Mouse (Mus musculus) adrenal gland, postnatal 4 days (tissue): ENCODE data around the gene Accsl. TPM values are rescaled to one million over a fixed set of nuclear protein-coding genes. Genes with fewer than 3 reads are reported as not detected.

Source experiments
- DNase-seq, 2 experiments: peaks; one replicate each; pipeline ENCODE4 v3.0.0; 2021 to 2022; ENCODE audit warnings: low spot score in 2 of 2, mixed read lengths in 2 of 2
- long read RNA-seq, 2 experiments: library from polyadenylated mRNA; stranded (forward); transcript quantifications; one replicate each; pipeline ENCODE4 v2.0.0; 2021
- total RNA-seq, 2 experiments: library from RNA; stranded (reverse); gene quantifications; 2 replicates each; pipeline ENCODE4 v1.2.3; 2021

Accsl gene
- under 1 TPM; 0.22 to 0.99 TPM for total RNA-seq
- long read RNA-seq, experiment 1, result 0 reads
- long read RNA-seq, experiment 2, partial matches to known transcripts, result 0 of 1 reads
- long read RNA-seq, experiment 2, other reads (novel, unspliced or antisense), result 1 of 1 reads

DNA sequence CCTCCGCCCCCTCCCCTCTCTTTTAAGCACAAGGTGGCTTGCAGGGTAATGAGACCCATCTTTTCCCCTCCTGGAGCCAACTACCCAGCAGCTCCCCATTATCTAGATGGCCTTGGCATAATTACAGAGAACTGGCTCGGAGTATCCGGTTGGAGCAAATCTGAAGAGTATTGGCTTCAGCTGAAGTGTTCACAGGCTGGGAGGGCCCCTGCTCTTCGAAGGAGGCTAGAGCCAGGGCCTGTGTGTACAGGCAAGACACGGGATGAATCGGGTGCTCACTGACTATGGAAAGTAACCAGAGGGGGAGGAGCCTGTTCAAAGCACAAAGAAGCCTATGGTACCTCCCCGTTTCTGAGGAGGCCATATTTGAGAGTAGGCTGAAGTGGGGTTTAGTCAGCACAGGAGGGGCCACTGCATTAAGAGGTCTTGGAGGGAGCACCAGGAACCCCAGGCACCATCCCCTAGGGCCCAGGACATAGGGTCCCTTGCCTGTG lies at the start of gene Accsl:
Gene Accsl, minus strand, starts transcription at position 51 of the 494 bp plus-strand sequence.
- no peak for DNase-seq

- no peak for DNase-seq
Measured at GRCm38 (mm10) chr2:93913552-93913951, 44.6 kb upstream of the Accsl start.

- DNase-seq, result no peak
Measured at GRCm38 (mm10) chr2:93911942-93912341, 43.0 kb upstream of the Accsl start.

GRCm38 (mm10) chr2:93909716-93910115 lies 40.8 kb upstream of the Accsl start:
- DNase-seq, result no peak

- DNase-seq, result no peak
Measured at GRCm38 (mm10) chr2:93907519-93908294, 38.8 kb upstream of the Accsl start.

- no peak for DNase-seq
Measured at GRCm38 (mm10) chr2:93906316-93906715, 37.4 kb upstream of the Accsl start.

GRCm38 (mm10) chr2:93903415-93903814 lies 34.5 kb upstream of the Accsl start:
- DNase-seq, result no peak

GRCm38 (mm10) chr2:93902680-93903305 lies 33.8 kb upstream of the Accsl start:
- no peak for DNase-seq

DNA sequence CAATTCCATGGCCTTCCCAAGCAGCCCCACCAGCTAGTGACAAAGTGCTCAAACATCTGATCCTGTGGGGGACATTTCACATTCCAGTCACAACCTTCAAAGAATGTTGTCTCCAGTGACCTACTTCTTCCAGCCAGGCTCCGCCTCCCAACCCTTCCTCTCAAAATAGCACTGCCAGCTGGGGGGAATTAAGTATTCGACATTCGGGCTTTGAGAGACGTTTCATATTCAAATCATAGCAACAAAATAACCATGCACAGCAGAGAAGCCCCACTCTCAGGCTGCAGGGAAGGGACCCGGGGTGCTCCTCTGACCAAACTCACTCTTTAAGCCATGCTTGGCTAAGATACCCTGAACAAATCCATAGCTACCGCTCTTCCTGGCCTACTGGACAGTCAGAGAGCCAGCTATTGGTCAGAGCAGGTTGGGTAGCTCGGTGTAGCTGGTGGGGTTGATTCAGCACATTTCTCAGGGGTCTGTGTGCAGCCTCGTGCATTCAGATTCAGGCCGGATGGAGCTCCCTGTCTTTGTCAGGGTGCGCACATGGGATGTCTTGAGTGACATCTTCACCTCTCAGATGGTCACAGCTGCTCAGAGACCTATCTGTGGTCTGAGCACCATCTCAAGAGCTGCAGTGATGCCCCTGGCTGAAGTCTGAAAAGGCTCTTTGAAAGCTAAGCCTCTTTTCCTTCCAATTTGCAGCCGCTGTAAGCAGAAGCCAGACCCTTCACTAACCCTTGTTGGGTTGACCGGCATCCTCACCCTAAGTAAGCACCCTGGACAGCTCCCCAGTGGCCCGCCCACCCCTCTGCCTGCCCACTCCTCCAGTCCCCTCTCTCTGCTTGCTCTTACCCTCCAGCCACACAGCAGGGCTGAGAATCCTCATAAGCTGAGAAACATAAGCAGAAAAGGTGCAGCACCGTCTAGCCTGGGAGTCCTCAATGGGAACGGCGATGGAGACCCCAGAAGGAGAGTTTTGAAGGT lies 30.7 kb upstream of the Accsl start:
- no peak for DNase-seq

DNA sequence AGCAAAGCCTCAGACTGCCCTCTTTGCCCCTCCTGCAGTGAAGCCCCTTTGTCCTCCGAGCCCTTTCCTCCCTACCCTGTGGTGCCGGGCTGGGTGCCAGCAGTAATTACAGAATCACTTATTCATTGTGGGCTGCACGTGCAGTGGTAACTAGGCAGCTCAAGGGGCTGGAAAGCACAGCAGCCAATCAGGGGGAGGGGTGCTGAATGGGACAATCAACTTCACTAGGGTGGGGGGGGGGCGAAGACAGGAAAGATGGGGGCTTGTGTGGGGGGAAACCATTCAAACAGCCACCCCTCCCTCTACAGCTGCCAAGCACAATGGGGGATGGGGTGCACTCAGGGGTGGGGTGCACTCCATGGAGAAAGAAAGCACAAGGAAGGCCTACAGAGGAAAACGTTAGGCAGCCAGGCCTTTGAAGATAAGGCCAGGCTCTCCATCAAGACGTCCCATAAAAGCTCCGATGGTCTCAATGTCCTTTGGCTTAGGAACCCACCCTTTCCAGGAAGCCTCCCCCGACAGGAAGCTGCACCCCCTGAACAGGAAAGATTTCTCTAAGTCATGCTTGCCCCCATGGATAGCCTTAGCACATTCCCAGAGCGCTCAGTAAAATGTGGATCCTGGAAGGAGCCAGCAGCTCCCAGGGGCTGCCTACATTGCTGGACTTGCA lies 22.8 kb upstream of the Accsl start:
- DNase-seq, result peak in 1 of 2 experiments; percentile 19

DNA sequence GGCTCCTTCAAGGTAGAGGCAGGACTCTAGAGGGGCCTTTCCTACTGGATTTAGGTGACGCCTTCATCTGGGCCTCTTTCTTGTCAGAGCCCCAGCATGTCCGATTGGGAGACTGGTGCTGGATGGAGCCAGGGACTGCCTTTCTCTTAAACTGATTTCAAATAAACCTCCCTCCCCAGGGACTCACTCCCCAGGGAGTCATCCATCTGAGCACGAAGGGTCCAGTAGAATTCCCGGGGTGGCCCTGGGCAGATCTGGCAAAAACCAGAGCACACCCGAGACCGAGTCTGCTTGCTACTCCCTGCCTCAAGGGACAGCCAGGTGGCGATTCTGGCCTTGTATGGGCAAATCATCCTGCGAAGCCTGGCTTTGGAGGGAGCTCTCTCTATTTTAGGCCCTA lies 21.2 kb upstream of the Accsl start:
- DNase-seq, result no peak

DNA sequence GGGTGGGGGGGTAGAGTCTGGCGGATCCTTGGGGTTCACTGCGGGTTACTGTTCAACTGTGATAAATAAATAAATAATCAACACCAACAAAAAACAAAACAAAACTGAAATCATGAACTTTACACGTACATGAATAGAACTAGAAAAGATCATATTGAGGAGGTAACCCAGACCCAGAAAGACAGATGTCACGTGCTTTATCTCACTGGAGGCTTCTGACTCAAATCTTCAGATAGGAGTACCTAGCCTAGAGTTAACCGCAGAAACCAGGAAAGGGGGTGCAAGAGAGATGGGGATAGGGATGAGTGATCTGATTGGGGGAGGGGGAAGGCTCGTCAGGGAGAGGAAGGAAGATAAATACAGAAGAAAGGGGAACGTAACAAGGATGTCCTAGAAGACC lies 20.1 kb upstream of the Accsl start:
- DNase-seq, result no peak

DNA sequence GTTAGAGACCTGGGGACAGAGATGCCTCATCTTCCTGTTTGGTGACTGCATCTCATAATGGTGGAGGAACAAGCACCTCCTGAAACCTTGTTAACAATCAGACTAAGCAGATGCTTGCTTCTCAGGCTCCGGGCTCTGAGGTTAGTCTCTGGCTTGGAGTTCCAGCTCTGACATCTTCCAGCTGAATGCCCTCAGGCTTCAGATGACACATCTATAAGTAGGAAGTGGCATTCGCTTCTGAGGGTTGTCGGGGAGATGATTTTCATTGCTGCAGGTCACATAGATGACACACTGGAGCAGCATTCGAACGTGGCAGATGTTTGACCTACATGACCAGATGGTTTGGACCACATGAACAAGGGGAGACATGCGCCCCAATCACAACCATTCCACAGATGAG lies 19.4 kb upstream of the Accsl start:
- no peak for DNase-seq

GRCm38 (mm10) chr2:93887273-93887672 lies 18.3 kb upstream of the Accsl start:
- no peak for DNase-seq

GRCm38 (mm10) chr2:93886013-93886794 lies 17.2 kb upstream of the Accsl start:
- DNase-seq, result no peak

DNA sequence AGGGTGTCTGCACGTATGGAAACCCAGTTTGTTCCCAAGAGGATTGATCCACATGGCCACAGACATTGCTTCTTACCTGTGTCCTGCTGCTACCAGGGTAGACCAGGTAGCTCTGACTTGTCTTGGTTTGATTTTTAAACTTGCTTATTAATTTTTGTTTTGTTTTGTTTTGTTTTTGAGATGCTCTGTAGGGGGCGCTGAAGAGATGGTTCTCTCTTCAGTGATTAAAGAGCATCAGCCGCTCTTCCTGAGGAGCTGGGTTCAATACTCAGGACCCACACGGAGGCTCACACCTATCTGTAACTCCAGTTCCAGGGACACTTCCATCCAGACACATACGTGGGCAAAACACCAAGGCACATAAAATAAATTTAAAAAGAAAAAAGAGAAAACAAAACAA lies 14.1 kb upstream of the Accsl start:
- DNase-seq, result no peak

GRCm38 (mm10) chr2:93881640-93882367 lies 12.8 kb upstream of the Accsl start:
- DNase-seq, result no peak

DNA sequence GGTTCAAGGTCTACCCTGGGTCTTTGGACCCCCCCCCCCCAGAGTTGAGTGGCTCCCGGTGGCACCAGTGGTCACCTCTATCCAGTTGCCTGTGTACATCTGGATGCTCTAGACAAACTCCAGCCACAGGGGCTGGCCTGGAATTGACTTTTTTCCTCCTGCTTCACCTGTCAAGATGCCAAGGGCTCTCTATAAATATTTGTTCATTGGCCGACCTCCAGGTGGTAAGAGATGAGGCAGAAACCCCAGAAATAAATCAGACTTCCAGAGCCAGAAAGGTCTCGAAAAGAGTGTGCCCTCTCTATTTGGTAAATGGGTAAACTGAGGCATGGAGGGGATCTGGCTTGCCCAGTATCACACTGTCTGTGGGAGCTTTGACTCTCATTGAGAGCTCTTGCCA lies 12.0 kb upstream of the Accsl start:
- no peak for DNase-seq

- no peak for DNase-seq
Measured at GRCm38 (mm10) chr2:93880450-93880849, 11.5 kb upstream of the Accsl start.
